Mouse (Mus musculus) thymus, adult 18-20 months (tissue): Measurements from ENCODE around the gene Prickle2.

Experiments
- DNase-seq, 2 experiments: peaks; one replicate each; pipeline ENCODE4 v3.0.0; 2022; ENCODE audit warnings: mixed read lengths in 2 of 2

Prickle2 gene

GRCm38 (mm10) chr6:92665530-92665989 is 40.4 kb downstream of the Prickle2 start:
- DNase-seq: no peak

DNA sequence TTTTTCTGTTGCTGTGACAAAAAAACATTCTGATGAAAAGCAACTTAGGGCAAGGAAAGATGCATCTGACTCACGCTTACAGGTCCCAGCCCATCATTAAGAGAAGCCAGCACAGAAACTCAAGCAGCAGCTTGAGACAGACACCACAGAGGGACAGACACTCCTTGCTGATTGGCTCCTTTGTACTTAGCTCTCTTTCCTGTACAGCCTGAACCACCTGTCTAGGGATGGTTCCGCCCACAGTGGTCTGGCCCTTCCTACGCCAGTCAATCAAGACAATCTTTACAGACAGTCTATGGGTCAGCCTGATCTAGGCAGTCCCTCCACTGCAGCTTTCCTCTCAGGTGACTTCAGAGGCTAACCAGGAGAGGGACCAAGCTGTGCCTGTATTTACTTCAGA is 42.1 kb downstream of the Prickle2 start:
- DNase-seq: no peak

GRCm38 (mm10) chr6:92663433-92663832 is 42.5 kb downstream of the Prickle2 start:
- DNase-seq: no peak

- DNase-seq: no peak
Measured at GRCm38 (mm10) chr6:92649063-92649462, 56.9 kb downstream of the Prickle2 start.

DNA sequence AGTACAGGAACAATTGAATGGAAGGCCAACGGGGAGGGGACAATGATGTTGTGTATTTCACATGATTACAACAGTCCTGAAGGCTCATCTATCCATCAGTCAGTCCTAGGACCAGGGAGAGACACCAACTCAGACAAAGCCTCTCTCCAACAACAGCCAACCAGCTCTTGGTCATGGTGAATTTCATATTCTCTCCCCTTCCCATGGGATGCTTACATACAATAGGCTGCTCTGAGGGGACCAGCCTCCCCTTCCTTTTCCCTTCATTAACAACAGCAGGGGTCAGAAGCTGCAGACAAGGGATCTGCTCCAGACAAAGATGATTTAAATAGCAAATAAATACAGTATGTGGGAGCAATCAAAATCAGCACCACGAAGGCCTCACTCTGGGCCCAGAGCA is 57.4 kb downstream of the Prickle2 start:
- DNase-seq: no peak

- DNase-seq: no peak
Measured at GRCm38 (mm10) chr6:92642929-92643328, 63.0 kb downstream of the Prickle2 start.

DNA sequence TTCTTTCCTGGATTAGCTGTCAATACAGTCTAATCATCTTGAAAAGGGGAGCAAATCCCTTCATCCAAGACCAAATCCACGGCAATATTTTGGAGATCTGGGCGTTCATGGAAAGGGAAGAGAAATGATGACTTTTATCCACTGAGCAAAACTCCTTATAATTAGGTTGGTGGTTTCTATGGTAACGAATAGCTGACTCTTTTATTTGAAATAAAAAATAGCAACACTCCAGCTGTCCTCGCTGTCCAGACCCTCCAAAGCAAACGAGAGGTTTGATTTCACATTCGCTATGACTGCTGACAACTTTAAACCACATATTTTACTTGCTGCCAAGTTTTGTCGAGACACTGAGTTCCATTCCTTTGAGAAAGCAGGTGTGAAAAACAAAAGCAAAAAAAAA is 64.0 kb downstream of the Prickle2 start:
- no peak for DNase-seq

GRCm38 (mm10) chr6:92640896-92641295 is 65.1 kb downstream of the Prickle2 start:
- DNase-seq: no peak

DNA sequence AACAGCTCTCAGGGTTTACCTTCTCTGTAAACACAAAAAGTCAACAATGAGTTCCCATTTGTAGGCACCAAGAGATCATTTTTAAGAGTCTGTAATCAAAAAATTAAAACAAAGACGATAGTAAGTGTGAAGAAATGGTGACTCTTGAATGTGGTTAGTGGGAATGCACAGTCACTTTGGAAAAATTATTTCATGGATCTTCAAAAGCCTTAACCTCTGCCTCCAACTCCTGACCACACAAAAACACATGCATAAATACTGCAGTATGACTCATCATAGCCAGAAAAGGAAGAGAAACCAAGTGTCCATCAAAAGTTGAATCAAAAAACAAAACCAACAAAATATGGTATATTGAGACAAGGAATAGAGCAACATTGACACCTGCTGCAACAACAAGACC is 69.5 kb downstream of the Prickle2 start:
- no peak for DNase-seq

DNA sequence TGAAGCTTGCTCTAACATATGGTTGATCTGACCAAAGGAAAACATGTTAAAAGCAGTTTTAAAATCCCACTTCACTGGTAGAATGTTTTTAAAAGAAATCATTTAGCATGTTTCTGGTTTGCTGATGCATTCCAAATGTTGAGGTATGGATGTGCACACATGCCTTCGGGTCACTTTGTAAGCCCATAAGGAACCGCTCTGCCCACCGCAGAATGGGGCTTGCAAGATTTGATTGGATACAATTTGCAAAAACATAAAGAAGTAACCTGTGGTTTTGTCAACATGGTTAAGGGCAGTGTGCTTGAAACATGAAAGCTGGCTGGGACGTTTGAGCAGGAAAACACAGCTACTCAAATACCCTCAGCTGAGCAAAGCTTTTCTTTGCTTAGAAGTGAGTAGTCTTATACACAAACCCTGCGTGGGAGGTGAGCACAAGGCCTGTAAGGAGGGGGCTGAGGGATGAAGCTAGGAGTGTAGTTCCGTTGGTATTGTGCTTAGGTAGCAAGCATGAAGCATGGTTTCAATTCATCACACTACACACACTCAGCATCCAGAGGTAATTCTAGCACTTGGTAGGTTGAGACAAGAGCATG is 71.0 kb downstream of the Prickle2 start:
- no peak for DNase-seq

GRCm38 (mm10) chr6:92630991-92631390 is 75.0 kb downstream of the Prickle2 start:
- no peak for DNase-seq

GRCm38 (mm10) chr6:92627711-92628110 is 78.2 kb downstream of the Prickle2 start:
- DNase-seq: no peak

DNA sequence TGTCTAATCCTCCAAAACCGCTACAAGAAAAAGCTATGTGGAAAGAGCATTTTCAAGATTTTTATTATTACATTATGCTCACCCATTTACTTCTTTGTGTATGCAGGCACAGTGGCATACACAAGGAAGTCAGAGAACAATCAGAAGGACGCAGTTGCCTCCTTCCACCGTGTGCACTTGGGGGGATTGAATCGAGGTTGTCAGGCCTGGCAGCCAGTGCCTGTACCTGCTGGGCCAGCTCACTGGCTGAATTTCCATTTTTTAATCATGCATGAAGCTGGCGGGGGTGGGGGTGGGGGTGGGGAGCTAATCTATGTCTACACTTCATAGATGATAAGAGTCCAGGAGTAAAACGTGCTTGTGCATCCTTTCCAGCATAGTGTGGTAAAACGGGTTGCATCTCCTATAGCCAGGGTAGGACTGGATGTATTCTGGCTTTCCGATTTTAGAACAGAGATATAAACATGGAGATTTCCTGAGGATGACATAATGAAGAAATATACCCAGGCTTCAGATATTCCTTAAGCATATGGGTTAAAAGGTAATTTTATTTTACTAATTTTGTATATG is 78.8 kb downstream of the Prickle2 start:
- DNase-seq: no peak

- DNase-seq: no peak
Measured at GRCm38 (mm10) chr6:92625923-92626322, 80.0 kb downstream of the Prickle2 start.

DNA sequence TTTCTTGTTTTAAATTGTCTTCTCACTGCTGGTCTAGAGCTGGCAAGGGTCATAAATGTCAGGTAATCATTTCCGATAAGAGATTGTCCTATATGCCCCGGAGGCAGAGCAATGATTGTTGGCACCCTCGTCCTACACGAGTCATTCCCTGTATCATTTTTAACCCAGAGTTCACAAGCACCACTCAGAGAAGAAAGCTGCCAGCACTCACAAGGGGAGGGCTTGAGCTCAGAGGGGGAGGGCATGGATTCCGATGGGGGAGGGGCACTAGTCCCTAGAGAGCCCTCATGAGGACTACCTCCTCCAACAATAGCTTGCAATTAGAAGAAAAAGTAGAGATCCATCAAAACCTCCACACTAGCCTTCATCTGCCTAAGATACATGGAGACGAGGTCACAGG is 81.6 kb downstream of the Prickle2 start:
- DNase-seq: no peak

- no peak for DNase-seq
Measured at GRCm38 (mm10) chr6:92617183-92617582, 88.8 kb downstream of the Prickle2 start.

GRCm38 (mm10) chr6:92614771-92615170 is 91.2 kb downstream of the Prickle2 start:
- DNase-seq: no peak

DNA sequence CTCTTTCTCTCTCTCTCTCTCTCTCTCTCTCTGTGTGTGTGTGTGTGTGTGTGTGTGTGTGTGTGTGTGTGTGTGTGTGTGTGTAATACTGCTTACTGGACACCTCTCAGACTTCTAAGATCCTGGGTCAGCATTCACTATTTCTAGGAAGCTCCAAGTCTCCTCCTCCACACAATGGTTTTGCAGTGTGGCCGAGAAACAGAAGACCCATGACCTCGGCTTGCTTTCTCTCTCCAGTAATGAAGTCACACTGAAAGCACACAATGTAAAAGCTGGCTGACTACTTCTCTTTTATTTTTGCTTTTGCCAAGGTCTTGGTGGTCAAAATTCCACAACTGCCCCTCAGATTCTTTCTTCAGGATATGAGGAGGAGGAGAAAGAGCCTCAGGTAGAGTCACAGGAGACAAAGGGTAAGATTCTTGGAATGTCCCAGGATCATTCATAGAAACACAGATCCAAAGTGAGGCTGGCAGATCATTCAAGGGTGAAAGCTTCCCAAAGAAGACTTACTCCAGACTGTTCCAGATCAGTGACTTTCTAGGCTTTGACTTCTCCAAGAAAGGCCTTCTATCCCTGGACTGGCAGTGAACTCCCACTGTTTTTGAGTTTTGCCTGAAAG is 93.7 kb downstream of the Prickle2 start:
- DNase-seq: no peak

DNA sequence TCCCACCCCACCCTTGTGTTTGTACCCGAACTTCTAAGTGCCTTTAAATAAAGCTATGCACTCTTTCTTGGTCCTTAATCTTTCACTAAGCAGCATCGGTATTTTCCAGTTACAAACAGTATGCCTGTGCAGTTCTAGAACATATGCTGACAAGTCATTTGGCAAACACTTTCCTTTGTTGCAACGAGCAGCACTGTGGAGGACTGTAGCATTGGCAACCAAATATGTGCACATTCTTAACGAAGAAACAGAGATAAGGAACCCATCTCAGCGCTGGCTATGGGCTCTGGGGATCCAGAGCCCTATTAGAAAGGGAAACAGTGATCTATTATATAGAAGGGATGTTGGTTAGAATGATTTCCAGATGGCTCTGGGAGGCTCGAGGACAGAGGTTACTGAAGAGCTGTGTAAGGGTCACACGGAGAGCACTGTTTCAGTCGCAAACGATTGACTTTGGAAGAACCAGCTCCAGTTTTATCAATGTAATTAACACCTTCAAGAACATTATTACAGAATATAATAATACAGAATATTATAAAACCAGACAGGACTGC is 96.2 kb downstream of the Prickle2 start:
- no peak for DNase-seq

GRCm38 (mm10) chr6:92609078-92609477 is 96.9 kb downstream of the Prickle2 start:
- DNase-seq: no peak

GRCm38 (mm10) chr6:92605156-92605555 is 100.8 kb downstream of the Prickle2 start:
- DNase-seq: no peak

- DNase-seq: no peak
Measured at GRCm38 (mm10) chr6:92596340-92596739, 109.6 kb downstream of the Prickle2 start.

DNA sequence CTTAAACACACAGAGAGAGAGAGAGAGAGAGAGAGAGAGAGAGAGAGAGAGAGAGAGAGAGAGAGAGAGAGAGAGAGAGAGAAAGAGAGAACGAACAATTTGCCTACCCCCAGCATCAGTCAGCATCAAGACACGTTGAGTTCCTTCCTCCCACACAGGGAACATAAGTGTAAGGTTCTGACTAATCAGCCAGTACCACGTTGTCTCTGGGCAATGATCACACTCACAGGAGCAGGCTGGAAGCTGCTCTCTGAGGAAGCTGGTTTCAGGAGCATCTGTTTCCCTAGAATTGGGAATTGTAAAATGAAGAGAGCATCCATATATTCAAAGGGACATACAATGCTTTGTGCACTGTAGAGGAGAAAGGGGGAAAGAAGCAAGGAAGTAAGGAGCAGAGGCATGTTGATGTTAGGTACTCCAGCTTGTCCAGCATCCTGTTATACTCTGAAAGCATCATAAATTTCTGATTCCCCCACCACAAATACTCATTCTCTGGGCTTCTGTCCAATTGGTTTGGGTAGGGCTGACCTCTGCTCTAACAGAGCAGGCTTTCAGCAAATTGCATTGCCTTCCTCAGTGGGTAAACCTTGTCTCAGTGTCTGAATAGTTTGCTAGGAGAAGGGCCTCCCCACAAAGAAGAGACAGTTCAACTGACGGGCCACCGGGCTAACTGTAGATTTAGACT is 116.4 kb downstream of the Prickle2 start:
- no peak for DNase-seq

DNA sequence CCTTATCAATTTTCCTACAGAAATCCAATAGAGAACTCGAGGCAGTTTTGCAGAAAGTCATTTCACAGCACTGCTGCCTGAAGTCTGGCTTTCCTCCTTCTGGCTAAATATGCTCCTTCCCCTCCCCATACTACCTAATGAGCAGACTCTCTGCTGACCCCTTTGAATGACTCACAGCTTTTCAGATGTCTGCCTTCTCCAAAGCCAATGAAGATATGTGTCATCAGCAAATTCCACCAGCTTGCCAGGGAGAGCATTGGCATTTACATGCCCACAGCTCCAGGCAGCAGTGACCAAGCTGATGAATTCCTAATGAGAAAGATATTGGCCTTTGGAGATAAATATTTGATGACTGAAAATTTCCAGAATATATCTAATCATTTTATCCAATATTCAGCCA is 121.9 kb downstream of the Prickle2 start:
- DNase-seq: no peak
